Mouse (Mus musculus) stomach, postnatal 0 days (tissue): ENCODE results near the gene Scn11a.

Source experiments
- CTCF ChIP-seq: IDR thresholded peaks from 2 replicates; pipeline ENCODE4 v1.5.1; 2016; ENCODE audit warnings: antibody characterized with exemption, low read depth, mild to moderate bottlenecking, moderate library complexity
- EP300 ChIP-seq: optimal IDR thresholded peaks from 2 replicates; pipeline ENCODE3; 2016; ENCODE audit warnings: antibody characterized with exemption

- no peak for TF ChIP-seq CTCF
- no peak for TF ChIP-seq EP300
These were observed 30.8 kb downstream of the Scn11a start for GRCm38 (mm10) chr9:119794470-119794869.
